Mouse (Mus musculus) MEL (cell line): ENCODE results near the gene Fam84b. TPM values are rescaled to one million over a fixed set of nuclear protein-coding genes. Genes with fewer than 3 reads are reported as not detected.

Experiments used
- DNase-seq: peaks from one replicate; pipeline ENCODE4 v3.0.0; 2011; ENCODE audit warnings: low read depth, low spot score
- H3K27ac ChIP-seq: 2 replicates; pipeline ENCODE4 v1.5.1; 2012; ENCODE audit warnings: low read depth, mild to moderate bottlenecking, control low read depth, low read length, moderate library complexity; ENCODE audit not compliant: control insufficient read depth
- H3K27me3 ChIP-seq, 2 experiments: fragments of 150-350 bp in 1 of 2; sonication (generic) in 1 of 2; 2 replicates each; pipeline ENCODE4 v1.6.1; 2012; ENCODE audit warnings: low read length in 2 of 2, mild to moderate bottlenecking in 2 of 2, improper control_type of control experiment in 1 of 2, moderate library complexity in 1 of 2; ENCODE audit not compliant: insufficient read depth in 2 of 2, control insufficient read depth in 1 of 2
- H3K36me3 ChIP-seq, 2 experiments: 2 replicates each; pipeline ENCODE4 v1.6.1; 2012 to 2014; ENCODE audit warnings: low read length in 2 of 2, improper control_type of control experiment in 1 of 2, inconsistent platforms in 1 of 2, mild to moderate bottlenecking in 1 of 2; ENCODE audit not compliant: insufficient read depth in 2 of 2, control insufficient read depth in 1 of 2
- H3K4me1 ChIP-seq, 2 experiments: fragments of 150-350 bp in 1 of 2; sonication (generic) in 1 of 2; 2 replicates each; pipeline ENCODE4 v1.6.1; 2012; ENCODE audit warnings: low read length in 2 of 2, improper control_type of control experiment in 1 of 2, mild to moderate bottlenecking in 1 of 2; ENCODE audit not compliant: insufficient read depth in 2 of 2, control insufficient read depth in 1 of 2
- H3K4me3 ChIP-seq, 2 experiments: fragments of 150-350 bp in 1 of 2; sonication (generic) in 1 of 2; 2 replicates each; pipeline ENCODE4 v1.5.1; 2012; ENCODE audit warnings: low read depth in 2 of 2, low read length in 2 of 2, mild to moderate bottlenecking in 2 of 2, moderate library complexity in 2 of 2, control low read depth in 1 of 2, improper control_type of control experiment in 1 of 2; ENCODE audit not compliant: control insufficient read depth in 1 of 2, insufficient read depth in 1 of 2
- H3K79me2 ChIP-seq: 2 replicates; pipeline ENCODE4 v1.6.1; 2012; ENCODE audit warnings: mild to moderate bottlenecking, low read length, moderate library complexity; ENCODE audit not compliant: control insufficient read depth, poor library complexity, insufficient read depth
- H3K9ac ChIP-seq: 2 replicates; pipeline ENCODE4 v1.6.1; 2012; ENCODE audit warnings: low read depth, mild to moderate bottlenecking, control low read depth, low read length, moderate library complexity; ENCODE audit not compliant: control insufficient read depth, poor library complexity, severe bottlenecking
- H3K9me3 ChIP-seq: fragments of 150-350 bp; sonication (generic); replicated peaks from 2 replicates; pipeline ENCODE4 v1.6.1; 2012; ENCODE audit warnings: mild to moderate bottlenecking, low read length, improper control_type of control experiment, moderate library complexity; ENCODE audit not compliant: insufficient read depth
- BHLHE40 ChIP-seq: IDR thresholded peaks from 2 replicates; pipeline ENCODE4 v1.6.1; 2012; ENCODE audit warnings: low read depth, mild to moderate bottlenecking, inconsistent platforms, low read length, improper control_type of control experiment, borderline replicate concordance
- CHD2 ChIP-seq: IDR thresholded peaks from 2 replicates; pipeline ENCODE4 v1.6.1; 2011; ENCODE audit warnings: low read length, improper control_type of control experiment
- CTCF ChIP-seq, 3 experiments: IDR thresholded peaks in 2 of 3; conservative IDR thresholded peaks in 1 of 3; 2 replicates each; pipeline ENCODE4 v1.5.1; 2011 to 2012; ENCODE audit warnings: low read length in 3 of 3, low read depth in 2 of 3, mild to moderate bottlenecking in 2 of 3, improper control_type of control experiment in 1 of 3, inconsistent platforms in 1 of 3, mixed read lengths in 1 of 3, moderate library complexity in 1 of 3; ENCODE audit not compliant: control insufficient read depth in 1 of 3, insufficient read depth in 1 of 3, poor library complexity in 1 of 3, severe bottlenecking in 1 of 3
- E2F4 ChIP-seq: IDR thresholded peaks from 2 replicates; pipeline ENCODE4 v1.6.1; 2011; ENCODE audit warnings: low read depth, low read length, improper control_type of control experiment, borderline replicate concordance
- ELF1 ChIP-seq: IDR thresholded peaks from 2 replicates; pipeline ENCODE4 v1.6.1; 2014; ENCODE audit warnings: low read depth, mild to moderate bottlenecking, inconsistent platforms, low read length, improper control_type of control experiment, moderate library complexity
- ETS1 ChIP-seq: IDR thresholded peaks from 2 replicates; pipeline ENCODE4 v1.6.1; 2012; ENCODE audit warnings: low read depth, mild to moderate bottlenecking, inconsistent platforms, low read length, improper control_type of control experiment, moderate library complexity
- GATA1 ChIP-seq: IDR thresholded peaks from 2 replicates; pipeline ENCODE4 v1.6.1; 2011; ENCODE audit warnings: low read depth, low read length, improper control_type of control experiment
- HCFC1 ChIP-seq: IDR thresholded peaks from 2 replicates; pipeline ENCODE4 v1.6.1; 2012; ENCODE audit warnings: low read depth, mild to moderate bottlenecking, inconsistent platforms, low read length, improper control_type of control experiment, moderate library complexity
- MAZ ChIP-seq: IDR thresholded peaks from 2 replicates; pipeline ENCODE4 v1.6.1; 2012; ENCODE audit warnings: low read depth, mild to moderate bottlenecking, inconsistent platforms, low read length, improper control_type of control experiment
- MXI1 ChIP-seq: IDR thresholded peaks from 2 replicates; pipeline ENCODE4 v1.6.1; 2011; ENCODE audit warnings: mild to moderate bottlenecking, low read depth, low read length, improper control_type of control experiment
- MYB ChIP-seq: IDR thresholded peaks from 2 replicates; pipeline ENCODE4 v1.6.1; 2011; ENCODE audit warnings: mild to moderate bottlenecking, low read depth, low read length, improper control_type of control experiment
- NELFE ChIP-seq: IDR thresholded peaks from 2 replicates; pipeline ENCODE4 v1.6.1; 2011; ENCODE audit warnings: low read depth, low read length, improper control_type of control experiment
- POLR2A ChIP-seq, 2 experiments: IDR thresholded peaks; 2 replicates each; pipeline ENCODE4 v1.6.1; 2011 to 2012; ENCODE audit warnings: low read length in 2 of 2, mild to moderate bottlenecking in 2 of 2, control low read depth in 1 of 2, improper control_type of control experiment in 1 of 2, low read depth in 1 of 2, moderate library complexity in 1 of 2; ENCODE audit not compliant: control insufficient read depth in 1 of 2, insufficient read depth in 1 of 2, poor library complexity in 1 of 2
- POLR2AphosphoS5 ChIP-seq: IDR thresholded peaks from 2 replicates; pipeline ENCODE4 v1.6.1; 2012; ENCODE audit warnings: low read depth, borderline replicate concordance, mild to moderate bottlenecking, inconsistent platforms, low read length, moderate library complexity, mixed read lengths
- RAD21 ChIP-seq: IDR thresholded peaks from 2 replicates; pipeline ENCODE4 v1.6.1; 2011; ENCODE audit warnings: mild to moderate bottlenecking, low read depth, low read length, improper control_type of control experiment
- RCOR1 ChIP-seq: IDR thresholded peaks from 2 replicates; pipeline ENCODE4 v1.6.1; 2012; ENCODE audit warnings: low read depth, mild to moderate bottlenecking, inconsistent platforms, low read length, improper control_type of control experiment
- TAL1 ChIP-seq: IDR thresholded peaks from 2 replicates; pipeline ENCODE4 v1.6.1; 2012; ENCODE audit warnings: mild to moderate bottlenecking, inconsistent platforms, low read length, moderate library complexity, mixed read lengths
- TBP ChIP-seq: IDR thresholded peaks from 2 replicates; pipeline ENCODE4 v1.8.0; 2011; ENCODE audit warnings: low read depth, low read length, improper control_type of control experiment
- TCF12 ChIP-seq: IDR thresholded peaks from 2 replicates; pipeline ENCODE4 v1.6.1; 2014; ENCODE audit warnings: low read depth, mild to moderate bottlenecking, inconsistent platforms, low read length, improper control_type of control experiment, moderate library complexity
- UBTF ChIP-seq: IDR thresholded peaks from 2 replicates; pipeline ENCODE4 v1.6.1; 2012; ENCODE audit warnings: low read depth, mild to moderate bottlenecking, inconsistent platforms, low read length, improper control_type of control experiment, moderate library complexity, borderline replicate concordance; ENCODE audit not compliant: insufficient read depth
- USF1 ChIP-seq: IDR thresholded peaks from 2 replicates; pipeline ENCODE4 v1.6.1; 2014; ENCODE audit warnings: low read depth, mild to moderate bottlenecking, inconsistent platforms, low read length, improper control_type of control experiment, moderate library complexity
- ZMIZ1 ChIP-seq: IDR thresholded peaks from 2 replicates; pipeline ENCODE4 v1.6.1; 2012; ENCODE audit warnings: low read depth, mild to moderate bottlenecking, inconsistent platforms, low read length, improper control_type of control experiment, moderate library complexity
- polyA plus RNA-seq, 2 experiments: library from polyadenylated mRNA; stranded (reverse) in 1 of 2; unstranded in 1 of 2; fragments of >175 nt in 1 of 2; fragments of >200 nt in 1 of 2; gene quantifications; 2 replicates each; pipeline versions ENCODE4 v1.2.1 to v1.2.4; 2012; ENCODE audit warnings: low replicate concordance in 2 of 2, low read depth in 1 of 2; ENCODE audit not compliant: insufficient read length in 2 of 2, insufficient read depth in 1 of 2, missing spikeins in 1 of 2
- total RNA-seq: library from RNA; depleted of rRNA; stranded (reverse); fragments of 300-350 nt; gene quantifications from 2 replicates; pipeline ENCODE4 v1.2.3, GENCODE M21; 2012

Fam84b gene
- total and polyA plus RNA-seq, 3 experiments: not detected

DNA sequence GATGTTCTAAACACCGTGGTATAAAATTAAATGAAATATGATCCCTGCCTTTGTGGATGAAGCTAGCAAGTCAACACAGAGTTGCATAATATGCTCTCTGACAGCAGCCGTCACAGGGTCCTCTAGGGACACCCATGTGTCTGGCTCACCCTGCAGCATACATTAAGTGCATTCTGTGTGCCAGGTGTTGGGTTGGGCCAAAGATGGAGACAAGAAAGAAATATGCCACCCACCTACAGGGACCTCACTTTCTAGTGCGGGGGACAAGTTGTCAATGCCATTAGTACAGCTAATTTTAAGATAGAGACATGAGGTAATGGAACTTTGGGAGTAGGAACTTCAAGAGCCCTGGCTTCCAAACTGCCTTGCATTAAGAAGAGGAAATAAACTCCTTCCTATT is 4.9 kb downstream of the Fam84b start:
- Histone ChIP-seq H3K36me3 (no peaks in the 10 kb centered on the region), H3K9me3 (no peaks in the 10 kb centered on the region), H3K27me3 (no peaks in the 10 kb centered on the region), H3K4me1 (no peaks in the 10 kb centered on the region), H3K4me3 (no peak overlapping the region), H3K27ac (no peak overlapping the region), H3K79me2 (no peaks in the 10 kb centered on the region), H3K9ac (no peak overlapping the region)
- TF ChIP-seq GATA1 (no peak), ETS1 (no peak), TCF12 (no peak), POLR2AphosphoS5 (no peak), USF1 (no peak), CTCF (IDR thresholded peaks at IDR 0.05 in 2 of 3, conservative IDR thresholded peaks at IDR 0.05 in 1 of 3; ENCODE audit: control insufficient read depth in 1 of 3, insufficient read depth in 1 of 3, low read depth in 2 of 3, low read length in 3 of 3, poor library complexity in 1 of 3, severe bottlenecking in 1 of 3) (no peak), TAL1 (no peak), RAD21 (no peak), UBTF (no peak), MAZ (no peak), HCFC1 (no peak)
- no peak for DNase-seq

DNA sequence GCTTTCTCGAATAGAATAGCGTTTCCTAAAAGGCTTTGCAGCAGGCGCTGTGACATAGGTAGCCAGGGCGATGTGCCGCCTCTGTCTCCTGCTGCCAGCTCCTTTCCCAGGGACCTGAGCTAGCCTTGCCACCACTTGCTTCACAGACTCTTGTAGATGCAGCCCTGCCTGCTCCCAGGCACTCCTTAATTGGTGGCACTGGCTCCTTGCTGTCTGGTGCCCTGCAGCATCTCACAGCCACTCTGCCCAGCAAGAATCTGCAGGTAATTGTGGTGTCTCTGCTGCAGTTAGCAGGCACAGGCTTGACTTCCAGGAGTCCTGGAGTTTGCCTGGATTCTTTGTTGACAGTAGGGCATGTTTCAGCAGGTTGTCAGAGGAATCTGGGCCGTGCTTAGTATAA is 7.3 kb downstream of the Fam84b start:
- Histone ChIP-seq H3K9me3 (no peaks in the 10 kb centered on the region), H3K36me3 (no peaks in the 10 kb centered on the region), H3K4me3 (no peak overlapping the region), H3K27ac (no peak overlapping the region), H3K4me1 (no peaks in the 10 kb centered on the region), H3K27me3 (no peaks in the 10 kb centered on the region), H3K9ac (no peak overlapping the region), H3K79me2 (no peaks in the 10 kb centered on the region)
- no peak for TF ChIP-seq UBTF
- no peak for TF ChIP-seq MYB
- TF ChIP-seq RAD21: no peak
- no peak for DNase-seq

DNA sequence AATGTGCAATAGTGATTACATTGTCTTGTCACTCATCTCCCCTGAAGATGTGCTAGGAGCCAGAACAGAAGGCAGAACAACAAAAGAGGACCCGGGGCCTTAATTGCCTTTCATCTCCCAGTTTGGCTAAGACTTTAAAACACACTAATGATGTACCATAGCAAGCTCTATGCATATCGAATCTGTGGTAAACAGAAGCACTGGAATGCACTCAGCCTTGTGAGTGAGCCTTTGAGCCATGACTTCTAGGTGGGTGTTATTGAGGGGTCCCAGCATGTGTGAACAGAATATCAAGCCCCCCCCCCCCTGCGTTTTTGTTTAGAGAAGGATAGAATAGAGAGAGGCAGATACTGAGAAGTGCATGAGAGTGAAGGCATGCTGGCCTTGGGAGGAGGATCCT is 7.7 kb downstream of the Fam84b start:
- H3K9ac ChIP-seq: no peak overlapping the region
- no peaks in the 10 kb centered on the region for H3K4me1 ChIP-seq
- H3K4me3 ChIP-seq: no peak overlapping the region
- H3K27me3 ChIP-seq: no peaks in the 10 kb centered on the region
- no peak overlapping the region for H3K27ac ChIP-seq
- H3K36me3 ChIP-seq: no peaks in the 10 kb centered on the region
- TF ChIP-seq GATA1: no peak
- TF ChIP-seq RAD21: no peak
- TF ChIP-seq BHLHE40: no peak
- no peak for TF ChIP-seq MXI1
- no peak for TF ChIP-seq MYB
- no peak for TF ChIP-seq NELFE
- TF ChIP-seq RCOR1: no peak
- TF ChIP-seq TBP: no peak
- no peak for TF ChIP-seq CHD2
- no peak for TF ChIP-seq ELF1
- TF ChIP-seq E2F4: no peak
- TF ChIP-seq ZMIZ1: no peak
- no peak for TF ChIP-seq HCFC1
- TF ChIP-seq CTCF (IDR thresholded peaks at IDR 0.05 in 2 of 3, conservative IDR thresholded peaks at IDR 0.05 in 1 of 3; ENCODE audit: control insufficient read depth in 1 of 3, insufficient read depth in 1 of 3, low read depth in 2 of 3, low read length in 3 of 3, poor library complexity in 1 of 3, severe bottlenecking in 1 of 3): no peak
- no peak for TF ChIP-seq POLR2A (IDR thresholded peaks at IDR 0.05; ENCODE audit: control insufficient read depth in 1 of 2, insufficient read depth in 1 of 2, low read depth in 1 of 2, low read length in 2 of 2, poor library complexity in 1 of 2)
- no peak for DNase-seq
- H3K9me3 ChIP-seq: no peaks in the 10 kb centered on the region
- no peaks in the 10 kb centered on the region for H3K79me2 ChIP-seq
